Mouse (Mus musculus) thymus, postnatal 4 days (tissue): Measurements from ENCODE around the gene Enpp7.

Source experiments
- DNase-seq: peaks from one replicate; pipeline ENCODE4 v3.0.0; 2021

Gene Enpp7

GRCm38 (mm10) chr11:119036934-119037779 is 49.2 kb downstream of the Enpp7 start:
- peak; percentile 36 for DNase-seq

DNA sequence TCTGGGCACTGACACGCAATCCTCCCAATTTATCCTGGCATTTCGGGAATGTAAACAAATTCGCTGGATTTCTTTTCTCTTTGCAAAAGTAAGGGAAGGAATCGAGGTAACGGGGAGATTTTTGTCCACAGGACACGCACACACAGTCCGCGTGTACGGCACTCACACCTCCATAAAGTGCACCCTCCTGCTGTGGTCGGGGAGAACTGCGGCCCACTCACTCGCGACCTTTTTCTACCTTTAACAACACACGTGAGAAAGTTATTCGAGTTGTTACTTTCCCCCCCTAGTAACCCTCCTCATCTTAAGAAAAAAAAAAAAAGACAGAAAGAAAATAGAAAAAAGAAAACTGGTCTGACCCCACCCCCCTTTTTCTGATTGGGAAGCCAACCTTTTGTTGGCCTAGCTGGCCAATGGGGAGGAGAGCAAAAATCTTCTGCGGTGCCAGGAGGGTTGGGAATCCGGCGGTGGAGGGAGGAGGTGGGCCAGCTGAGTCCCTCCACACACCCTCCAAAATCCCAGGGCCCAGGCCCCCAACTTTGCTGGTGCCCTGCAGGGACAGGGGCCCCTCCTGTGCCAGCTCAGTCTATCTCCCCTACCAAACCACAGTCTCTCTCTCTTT is 49.9 kb downstream of the Enpp7 start:
- no peak for DNase-seq

DNA sequence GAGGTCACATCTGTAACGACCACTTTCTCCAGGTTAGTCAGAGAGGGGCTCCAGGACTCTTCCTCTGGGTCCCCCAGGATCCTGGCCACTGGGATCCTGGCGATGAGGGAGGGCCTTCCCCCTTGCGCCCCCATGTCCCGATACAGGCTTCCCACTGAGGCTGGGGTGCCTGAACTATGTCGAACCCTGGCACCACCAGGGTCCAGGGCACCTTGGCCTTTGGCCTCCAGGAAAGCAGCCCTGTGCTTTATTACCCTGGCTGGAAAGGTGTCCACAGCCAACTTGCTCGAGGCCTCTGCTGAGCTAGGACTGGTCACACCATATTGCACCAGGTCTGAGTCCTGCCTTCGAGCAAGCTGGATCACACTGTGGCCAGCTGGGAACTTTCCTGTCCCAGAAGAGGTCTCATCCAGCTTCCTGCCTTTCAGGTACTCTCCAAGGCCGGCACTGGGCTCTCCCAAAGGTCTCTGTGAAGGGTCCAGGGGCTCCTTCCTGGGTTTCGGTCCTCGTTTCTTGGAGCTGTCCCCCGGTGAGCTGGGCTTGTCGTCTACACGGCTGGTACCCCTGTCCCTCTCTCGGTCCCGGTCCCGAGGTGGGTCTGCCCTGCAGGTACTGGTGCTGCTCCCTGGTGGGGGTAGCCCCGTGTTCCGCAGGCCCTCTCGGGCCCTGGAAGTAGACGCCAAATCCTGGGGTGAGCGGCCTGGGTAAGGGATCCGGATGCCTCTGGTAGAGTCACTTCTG is 50.9 kb downstream of the Enpp7 start:
- DNase-seq: peak; percentile 31

GRCm38 (mm10) chr11:119039732-119040512 is 51.9 kb downstream of the Enpp7 start:
- no peak for DNase-seq

DNA sequence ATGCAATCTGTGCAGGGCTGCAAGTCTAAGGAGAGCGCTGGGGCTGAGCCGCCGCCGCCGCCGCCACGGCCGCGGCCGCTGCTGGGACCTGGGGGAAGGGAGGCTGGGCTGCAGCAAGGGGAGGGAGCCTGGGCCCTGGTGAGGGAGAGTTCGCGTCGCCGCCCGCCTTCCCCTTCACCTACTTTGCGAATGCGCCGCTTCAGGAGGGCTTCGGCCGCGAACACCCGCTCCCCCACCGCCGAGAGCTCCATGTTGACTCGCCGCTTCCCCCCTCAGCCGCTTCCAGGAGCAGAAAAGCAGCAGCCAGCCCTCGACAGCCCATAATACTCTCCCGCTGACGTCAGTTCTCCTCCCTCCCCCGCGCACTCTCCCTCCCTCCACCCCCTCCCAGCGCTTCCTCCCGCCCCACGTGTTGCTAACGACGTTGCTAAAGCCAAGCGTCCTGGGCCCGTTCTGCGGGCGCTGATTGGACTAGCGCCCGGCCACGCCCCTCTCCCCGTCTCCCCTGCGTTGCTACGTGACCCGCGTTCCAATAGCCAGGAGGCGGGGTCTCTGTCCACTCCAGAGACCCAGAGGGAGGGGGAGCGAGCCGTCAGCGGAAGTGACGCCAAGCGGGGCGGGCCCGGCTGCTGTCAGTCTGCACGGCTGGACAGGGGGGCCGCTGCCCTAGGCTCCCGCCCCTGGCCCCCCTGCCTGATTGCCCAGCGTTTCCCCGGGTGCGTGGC is 52.8 kb downstream of the Enpp7 start, which contains the start of gene Cbx8:
Cbx8 (minus strand) TSS at position 370 of the 725 bp plus-strand sequence.
- peak; percentile 99 for DNase-seq

DNA sequence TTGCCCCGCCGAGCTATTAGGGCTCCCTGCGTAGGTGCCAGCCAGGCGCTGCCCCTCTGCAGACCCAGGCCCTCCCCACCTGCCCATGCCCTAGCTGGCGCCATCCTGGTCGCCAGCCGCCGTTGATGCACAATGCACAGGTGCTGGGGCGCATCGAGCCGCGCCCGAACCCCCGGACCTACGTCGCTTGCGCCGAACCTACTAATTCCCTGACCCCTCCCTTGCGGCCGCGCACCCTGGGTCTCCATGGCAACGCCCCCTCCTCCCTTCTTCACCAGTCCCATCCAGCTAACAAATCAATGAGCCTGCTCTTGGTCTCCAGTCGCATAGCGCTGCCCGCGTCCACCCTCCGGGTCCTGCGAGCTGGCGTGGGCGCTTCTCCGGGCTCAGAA is 53.3 kb downstream of the Enpp7 start:
- DNase-seq: no peak

DNA sequence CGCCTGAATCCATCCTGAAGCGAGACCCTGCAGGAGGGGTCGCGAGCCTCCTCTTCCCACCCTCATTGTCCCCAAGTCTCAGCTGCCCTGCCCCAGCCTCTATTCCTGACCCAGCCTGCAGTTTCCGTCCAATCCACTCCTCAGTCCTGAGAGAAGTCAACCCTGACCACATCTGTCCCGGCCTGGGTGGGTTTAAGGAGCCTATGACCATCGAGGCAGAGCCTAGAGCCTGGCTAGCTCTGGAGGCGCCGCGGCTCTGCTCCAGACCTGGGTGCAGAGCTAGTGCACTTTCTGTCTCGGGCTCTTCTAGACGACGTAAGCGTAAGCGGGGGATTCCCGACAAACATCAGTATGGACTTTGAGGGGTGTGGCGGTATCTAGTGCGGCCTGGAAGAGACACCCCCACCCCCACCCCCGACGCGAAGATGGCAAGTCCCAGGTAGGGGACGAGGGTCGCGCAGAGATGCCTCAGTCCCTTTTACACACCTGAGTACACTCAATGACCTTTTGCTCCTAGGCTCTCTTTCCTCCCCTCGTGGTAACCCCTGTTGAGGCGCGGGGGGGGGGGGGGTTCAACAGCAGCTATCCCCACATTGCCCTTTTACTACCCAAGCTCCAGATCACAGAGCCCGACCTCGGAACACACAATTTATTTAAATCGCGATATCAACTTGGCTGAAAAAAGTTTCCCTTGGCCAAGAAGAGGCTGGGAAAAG is 53.9 kb downstream of the Enpp7 start:
- peak; percentile 47 for DNase-seq
